Mouse (Mus musculus) MEL (cell line): Measurements from ENCODE around the gene Cwc25. TPM values are rescaled to one million over a fixed set of nuclear protein-coding genes. Genes with fewer than 3 reads are reported as not detected.

Experiments used
- DNase-seq: peaks from one replicate; pipeline ENCODE4 v3.0.0; 2011; ENCODE audit warnings: low read depth, low spot score
- H3K27ac ChIP-seq: 2 replicates; pipeline ENCODE4 v1.5.1; 2012; ENCODE audit warnings: low read depth, mild to moderate bottlenecking, control low read depth, low read length, moderate library complexity; ENCODE audit not compliant: control insufficient read depth
- H3K27me3 ChIP-seq, 2 experiments: fragments of 150-350 bp in 1 of 2; sonication (generic) in 1 of 2; 2 replicates each; pipeline ENCODE4 v1.6.1; 2012; ENCODE audit warnings: low read length in 2 of 2, mild to moderate bottlenecking in 2 of 2, improper control_type of control experiment in 1 of 2, moderate library complexity in 1 of 2; ENCODE audit not compliant: insufficient read depth in 2 of 2, control insufficient read depth in 1 of 2
- H3K36me3 ChIP-seq, 2 experiments: 2 replicates each; pipeline ENCODE4 v1.6.1; 2012 to 2014; ENCODE audit warnings: low read length in 2 of 2, improper control_type of control experiment in 1 of 2, inconsistent platforms in 1 of 2, mild to moderate bottlenecking in 1 of 2; ENCODE audit not compliant: insufficient read depth in 2 of 2, control insufficient read depth in 1 of 2
- H3K4me1 ChIP-seq, 2 experiments: fragments of 150-350 bp in 1 of 2; sonication (generic) in 1 of 2; 2 replicates each; pipeline ENCODE4 v1.6.1; 2012; ENCODE audit warnings: low read length in 2 of 2, improper control_type of control experiment in 1 of 2, mild to moderate bottlenecking in 1 of 2; ENCODE audit not compliant: insufficient read depth in 2 of 2, control insufficient read depth in 1 of 2
- H3K4me3 ChIP-seq, 2 experiments: fragments of 150-350 bp in 1 of 2; sonication (generic) in 1 of 2; 2 replicates each; pipeline ENCODE4 v1.5.1; 2012; ENCODE audit warnings: low read depth in 2 of 2, low read length in 2 of 2, mild to moderate bottlenecking in 2 of 2, moderate library complexity in 2 of 2, control low read depth in 1 of 2, improper control_type of control experiment in 1 of 2; ENCODE audit not compliant: control insufficient read depth in 1 of 2, insufficient read depth in 1 of 2
- H3K79me2 ChIP-seq: 2 replicates; pipeline ENCODE4 v1.6.1; 2012; ENCODE audit warnings: mild to moderate bottlenecking, low read length, moderate library complexity; ENCODE audit not compliant: control insufficient read depth, poor library complexity, insufficient read depth
- H3K9ac ChIP-seq: 2 replicates; pipeline ENCODE4 v1.6.1; 2012; ENCODE audit warnings: low read depth, mild to moderate bottlenecking, control low read depth, low read length, moderate library complexity; ENCODE audit not compliant: control insufficient read depth, poor library complexity, severe bottlenecking
- H3K9me3 ChIP-seq: fragments of 150-350 bp; sonication (generic); replicated peaks from 2 replicates; pipeline ENCODE4 v1.6.1; 2012; ENCODE audit warnings: mild to moderate bottlenecking, low read length, improper control_type of control experiment, moderate library complexity; ENCODE audit not compliant: insufficient read depth
- BHLHE40 ChIP-seq: IDR thresholded peaks from 2 replicates; pipeline ENCODE4 v1.6.1; 2012; ENCODE audit warnings: low read depth, mild to moderate bottlenecking, inconsistent platforms, low read length, improper control_type of control experiment, borderline replicate concordance
- CHD2 ChIP-seq: IDR thresholded peaks from 2 replicates; pipeline ENCODE4 v1.6.1; 2011; ENCODE audit warnings: low read length, improper control_type of control experiment
- E2F4 ChIP-seq: IDR thresholded peaks from 2 replicates; pipeline ENCODE4 v1.6.1; 2011; ENCODE audit warnings: low read depth, low read length, improper control_type of control experiment, borderline replicate concordance
- GABPA ChIP-seq: IDR thresholded peaks from 2 replicates; pipeline ENCODE4 v1.6.1; 2012; ENCODE audit warnings: low read depth, mild to moderate bottlenecking, inconsistent platforms, low read length, improper control_type of control experiment, moderate library complexity
- GATA1 ChIP-seq: IDR thresholded peaks from 2 replicates; pipeline ENCODE4 v1.6.1; 2011; ENCODE audit warnings: low read depth, low read length, improper control_type of control experiment
- HCFC1 ChIP-seq: IDR thresholded peaks from 2 replicates; pipeline ENCODE4 v1.6.1; 2012; ENCODE audit warnings: low read depth, mild to moderate bottlenecking, inconsistent platforms, low read length, improper control_type of control experiment, moderate library complexity
- MAX ChIP-seq: IDR thresholded peaks from 2 replicates; pipeline ENCODE4 v1.6.1; 2011; ENCODE audit warnings: low read length, improper control_type of control experiment
- MAZ ChIP-seq: IDR thresholded peaks from 2 replicates; pipeline ENCODE4 v1.6.1; 2012; ENCODE audit warnings: low read depth, mild to moderate bottlenecking, inconsistent platforms, low read length, improper control_type of control experiment
- MEF2A ChIP-seq: IDR thresholded peaks from 2 replicates; pipeline ENCODE4 v1.6.1; 2014; ENCODE audit warnings: low read depth, mild to moderate bottlenecking, inconsistent platforms, low read length, improper control_type of control experiment; ENCODE audit not compliant: poor library complexity, insufficient replicate concordance, severe bottlenecking; ENCODE audit errors: extremely low read depth
- NELFE ChIP-seq: IDR thresholded peaks from 2 replicates; pipeline ENCODE4 v1.6.1; 2011; ENCODE audit warnings: low read depth, low read length, improper control_type of control experiment
- NRF1 ChIP-seq: IDR thresholded peaks from 2 replicates; pipeline ENCODE4 v1.6.1; 2014; ENCODE audit warnings: low read depth, mild to moderate bottlenecking, inconsistent platforms, low read length, improper control_type of control experiment, moderate library complexity; ENCODE audit not compliant: poor library complexity, insufficient read depth, severe bottlenecking
- RAD21 ChIP-seq: IDR thresholded peaks from 2 replicates; pipeline ENCODE4 v1.6.1; 2011; ENCODE audit warnings: mild to moderate bottlenecking, low read depth, low read length, improper control_type of control experiment
- RCOR1 ChIP-seq: IDR thresholded peaks from 2 replicates; pipeline ENCODE4 v1.6.1; 2012; ENCODE audit warnings: low read depth, mild to moderate bottlenecking, inconsistent platforms, low read length, improper control_type of control experiment
- USF2 ChIP-seq, 2 experiments: IDR thresholded peaks; 2 replicates each; pipeline ENCODE4 v1.6.1; 2011 to 2012; ENCODE audit warnings: improper control_type of control experiment in 2 of 2, low read length in 2 of 2, borderline replicate concordance in 1 of 2, inconsistent platforms in 1 of 2, low read depth in 1 of 2, mild to moderate bottlenecking in 1 of 2; ENCODE audit not compliant: insufficient read depth in 1 of 2
- ZC3H11A ChIP-seq: IDR thresholded peaks from 2 replicates; pipeline ENCODE4 v1.6.1; 2012; ENCODE audit warnings: low read depth, mild to moderate bottlenecking, inconsistent platforms, low read length, improper control_type of control experiment
- ZMIZ1 ChIP-seq: IDR thresholded peaks from 2 replicates; pipeline ENCODE4 v1.6.1; 2012; ENCODE audit warnings: low read depth, mild to moderate bottlenecking, inconsistent platforms, low read length, improper control_type of control experiment, moderate library complexity
- ZNF384 ChIP-seq: IDR thresholded peaks from 2 replicates; pipeline ENCODE4 v1.6.1; 2012; ENCODE audit warnings: low read depth, mild to moderate bottlenecking, inconsistent platforms, low read length, improper control_type of control experiment
- polyA plus RNA-seq, 2 experiments: library from polyadenylated mRNA; stranded (reverse) in 1 of 2; unstranded in 1 of 2; fragments of >175 nt in 1 of 2; fragments of >200 nt in 1 of 2; gene quantifications; 2 replicates each; pipeline versions ENCODE4 v1.2.1 to v1.2.4; 2012; ENCODE audit warnings: low replicate concordance in 2 of 2, low read depth in 1 of 2; ENCODE audit not compliant: insufficient read length in 2 of 2, insufficient read depth in 1 of 2, missing spikeins in 1 of 2
- total RNA-seq: library from RNA; depleted of rRNA; stranded (reverse); fragments of 300-350 nt; gene quantifications from 2 replicates; pipeline ENCODE4 v1.2.3, GENCODE M21; 2012

The Cwc25 gene
- total and polyA plus RNA-seq, 3 experiments, result 16.7 to 20.8 TPM; not detected in 1

DNA sequence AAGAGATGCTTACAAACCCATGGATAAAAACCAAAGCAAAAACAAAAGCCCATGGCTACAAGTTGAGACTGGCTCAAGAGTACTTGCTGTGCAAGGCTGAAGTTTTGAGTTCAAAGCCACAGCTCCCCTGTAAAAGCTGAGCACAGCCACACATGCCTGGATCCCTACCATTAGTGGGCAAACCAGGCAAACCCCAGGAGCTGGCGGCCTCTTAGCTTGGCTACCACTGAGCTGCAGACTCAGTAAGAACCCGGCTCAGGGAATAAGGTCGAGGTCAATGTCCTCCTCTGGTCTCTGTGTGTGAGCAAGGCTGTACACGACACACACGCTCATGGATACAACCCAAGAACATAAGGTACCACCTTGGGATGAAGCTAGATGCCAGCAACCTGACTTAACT is 17.9 kb downstream of the Cwc25 start:
- H3K9me3 ChIP-seq, result no peaks in the 10 kb centered on the region
- H3K27ac ChIP-seq, result no peak overlapping the region
- no peaks in the 10 kb centered on the region for H3K27me3 ChIP-seq
- H3K79me2 ChIP-seq, result peaks cover 11% of the 10 kb centered on the region
- no peak for DNase-seq
- H3K4me3 ChIP-seq, result no peak overlapping the region
- TF ChIP-seq USF2 (IDR thresholded peaks at IDR 0.05; ENCODE audit: borderline replicate concordance in 1 of 2, insufficient read depth in 1 of 2, low read depth in 1 of 2, low read length in 2 of 2) (no peak), MAZ (no peak), ZC3H11A (no peak), RCOR1 (no peak), HCFC1 (no peak), ZMIZ1 (no peak)
- H3K4me1 ChIP-seq, result peaks cover under 1 to 2% of the 10 kb centered on the region in 2 experiments; a peak in 1 of 4 replicates
- peaks cover 2 to 11% of the 10 kb centered on the region in 2 experiments; a peak in 3 of 4 replicates for H3K36me3 ChIP-seq
- no peak overlapping the region for H3K9ac ChIP-seq

DNA sequence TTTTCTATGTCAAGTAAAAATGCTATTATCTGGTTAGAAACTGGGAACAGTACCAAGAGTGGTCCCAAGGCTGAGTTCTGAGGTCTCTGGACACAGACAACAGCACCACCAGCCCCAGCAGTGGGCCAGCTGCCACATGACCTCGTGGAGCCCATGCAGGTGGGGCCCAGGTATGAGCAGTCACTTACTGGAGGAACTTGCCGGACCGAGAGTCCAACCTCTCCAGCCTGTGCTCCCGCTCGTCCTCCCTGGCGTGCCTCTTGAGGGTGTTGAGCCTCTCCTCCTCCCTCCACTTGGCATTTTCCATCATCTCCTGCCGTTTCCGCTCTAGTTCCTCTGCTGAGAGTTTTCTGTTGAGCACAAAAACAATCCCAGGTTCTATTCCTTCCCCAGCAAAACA is 18.6 kb downstream of the Cwc25 start:
- Histone ChIP-seq H3K79me2 (peaks cover 18% of the 10 kb centered on the region), H3K27me3 (no peaks in the 10 kb centered on the region), H3K9me3 (no peaks in the 10 kb centered on the region), H3K27ac (no peak overlapping the region), H3K36me3 (peaks cover 2 to 11% of the 10 kb centered on the region in 2 experiments; a peak in 3 of 4 replicates), H3K4me1 (peaks cover 2 to 6% of the 10 kb centered on the region in 2 experiments; a peak in 2 of 4 replicates), H3K4me3 (no peak overlapping the region), H3K9ac (no peak overlapping the region)
- TF ChIP-seq ZNF384 (no peak), GATA1 (no peak), CHD2 (no peak), MEF2A (no peak), NRF1 (no peak), E2F4 (no peak), RAD21 (no peak), BHLHE40 (no peak), NELFE (no peak), GABPA (no peak), MAZ (no peak), MAX (no peak)
- DNase-seq, result no peak
